Mouse (Mus musculus) gastrocnemius, postnatal 36 days (tissue): ENCODE results near the gene Creld2. TPM values are rescaled to one million over a fixed set of nuclear protein-coding genes. Genes with fewer than 3 reads are reported as not detected.
A peak's percentile ranks its signal among the peaks of the same experiment; 100 is the strongest.

Source experiments
- DNase-seq, 2 experiments: peaks; one replicate each; pipeline ENCODE4 v3.0.0; 2022
- intact Hi-C: fragments of 180-260 bp; cut with DNase I; formaldehyde crosslinking; loops from one replicate; pipeline ENCODE4 v1.15.1; 2025
- total RNA-seq, 2 experiments: library from RNA; stranded (reverse); gene quantifications; 2 replicates each; pipeline ENCODE4 v1.2.3; 2021

Gene Creld2
- total RNA-seq, 2 experiments from 2014 or later = 6.6 to 8.9 TPM

DNA sequence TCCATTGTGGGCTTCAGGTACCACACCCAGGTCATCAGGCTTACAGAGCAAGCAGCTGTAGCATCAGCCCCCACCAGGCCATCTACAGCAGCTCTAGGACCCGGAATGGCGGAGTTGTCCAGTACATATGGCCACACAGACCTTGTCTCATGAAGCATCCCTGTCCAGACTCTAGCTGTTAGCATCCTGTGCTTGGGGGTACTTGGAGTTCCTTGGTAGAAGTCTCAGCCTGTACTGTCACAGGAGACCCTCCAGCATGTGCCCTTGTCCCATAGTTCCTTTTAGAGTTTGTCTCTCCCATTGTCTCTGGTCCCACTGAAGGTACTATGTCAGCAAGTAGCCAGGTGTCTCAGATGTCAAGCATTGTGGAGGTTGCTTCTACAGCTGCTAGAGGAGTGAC, 30.2 kb downstream of the Creld2 start:
- intact Hi-C loops = no loop called here
- DNase-seq = no peak

DNA sequence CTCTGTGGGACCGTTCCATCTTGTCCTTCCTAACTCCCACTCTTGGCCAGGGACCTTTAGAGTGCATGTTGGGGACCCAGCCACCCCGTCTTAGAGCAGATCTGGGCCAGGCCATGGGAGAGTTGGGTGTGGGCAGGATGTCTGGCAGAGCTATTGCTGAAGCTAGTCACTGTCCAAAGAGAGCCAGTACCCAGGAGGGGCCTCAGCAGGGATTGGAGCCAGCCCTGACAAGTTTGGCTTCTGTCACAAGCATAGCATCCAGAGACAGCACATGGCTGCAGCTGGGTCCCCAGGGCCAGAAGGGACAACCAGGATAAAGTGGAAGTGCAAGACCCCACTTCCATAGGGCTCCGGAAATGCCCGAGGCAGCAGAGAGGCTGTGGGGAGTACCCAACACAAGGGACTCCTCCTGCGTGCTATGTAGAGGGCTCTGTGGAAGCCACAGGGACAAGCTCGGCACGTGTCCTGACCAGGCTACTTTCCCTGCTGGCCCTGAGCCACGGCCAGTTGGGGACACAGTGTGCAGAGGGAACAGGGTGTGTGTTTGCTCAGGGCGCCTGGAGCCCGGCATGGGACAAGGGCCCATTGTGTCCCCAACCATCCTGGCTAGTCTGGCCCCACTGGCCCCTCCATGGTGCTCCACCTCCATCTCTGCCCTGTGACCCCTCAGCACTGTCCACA, 30.8 kb downstream of the Creld2 start:
- DNase-seq = peak; percentile 79 to 92
- intact Hi-C loops = no loop called here

DNA sequence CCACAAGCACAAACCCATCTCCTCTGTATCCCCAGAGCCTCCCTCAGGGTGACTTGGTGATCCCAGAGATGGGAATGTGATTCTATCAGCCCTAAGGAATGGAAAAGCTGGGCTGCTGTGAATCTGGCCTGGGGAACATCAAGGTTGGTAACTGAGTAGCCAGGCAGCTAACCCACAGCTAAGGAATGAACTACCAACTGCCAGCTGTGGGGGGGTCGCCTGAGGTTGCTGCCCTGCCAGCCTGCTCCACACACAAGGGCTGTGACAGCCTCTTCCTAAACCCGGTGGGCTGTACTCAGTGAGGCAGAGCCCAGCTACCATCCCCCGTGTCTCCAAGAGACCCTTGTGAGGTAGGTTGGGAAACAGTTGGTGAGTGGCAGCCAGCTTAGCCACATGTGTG, 31.6 kb downstream of the Creld2 start:
- intact Hi-C loops = no loop called here
- no peak for DNase-seq

DNA sequence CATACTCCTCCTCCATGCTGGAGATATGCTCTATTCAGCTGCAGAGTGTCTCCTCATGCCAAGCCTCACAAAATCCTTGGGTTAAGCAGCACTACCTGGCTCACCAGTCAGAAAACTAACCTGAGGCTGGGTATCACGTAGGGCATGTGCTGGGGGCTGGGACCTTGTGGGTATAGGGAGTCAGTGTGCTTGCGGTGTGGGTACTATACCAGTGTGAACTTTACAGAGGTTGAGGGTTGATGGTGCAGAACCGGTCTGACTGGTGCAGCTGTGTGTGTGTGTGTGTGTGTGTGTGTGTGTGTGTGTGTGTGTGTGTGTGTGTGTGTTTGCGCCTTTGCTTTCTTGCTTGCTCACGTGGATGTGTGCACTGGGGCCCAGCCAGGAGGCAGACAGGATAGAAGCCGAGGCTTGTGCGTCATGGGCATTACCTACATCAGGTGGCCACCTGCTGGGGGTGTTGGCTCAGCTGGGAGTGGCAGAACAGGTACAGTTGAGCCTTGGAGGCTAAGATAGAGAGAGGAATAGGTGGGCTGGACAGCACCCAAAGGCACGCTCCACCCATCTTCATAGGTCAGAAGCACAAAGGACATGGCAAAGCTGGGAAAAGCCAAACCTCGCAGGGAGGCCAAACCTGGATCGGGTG, 32.2 kb downstream of the Creld2 start:
- DNase-seq = no peak
- intact Hi-C loops = no loop called here

DNA sequence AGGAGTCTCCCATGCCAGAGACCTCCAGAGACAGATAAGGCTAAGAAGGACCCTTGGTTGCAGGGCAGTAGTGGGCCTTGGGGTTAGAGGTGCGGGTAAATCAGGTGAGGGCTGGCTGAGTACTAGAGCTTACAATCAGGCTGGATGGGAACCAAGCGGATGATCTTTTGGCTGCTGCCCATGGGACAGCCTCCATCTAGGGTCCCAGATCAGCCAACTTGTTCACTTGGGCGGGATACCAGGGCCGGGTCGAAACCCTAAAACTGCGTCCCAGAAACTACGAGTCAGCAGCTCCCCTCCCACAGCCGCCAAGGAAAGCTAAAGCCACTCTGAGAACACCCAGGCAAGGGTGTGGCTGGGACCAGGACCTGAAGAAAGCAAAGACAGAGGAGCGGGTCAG, 33.7 kb downstream of the Creld2 start:
- DNase-seq = no peak
- intact Hi-C loops = no loop called here

DNA sequence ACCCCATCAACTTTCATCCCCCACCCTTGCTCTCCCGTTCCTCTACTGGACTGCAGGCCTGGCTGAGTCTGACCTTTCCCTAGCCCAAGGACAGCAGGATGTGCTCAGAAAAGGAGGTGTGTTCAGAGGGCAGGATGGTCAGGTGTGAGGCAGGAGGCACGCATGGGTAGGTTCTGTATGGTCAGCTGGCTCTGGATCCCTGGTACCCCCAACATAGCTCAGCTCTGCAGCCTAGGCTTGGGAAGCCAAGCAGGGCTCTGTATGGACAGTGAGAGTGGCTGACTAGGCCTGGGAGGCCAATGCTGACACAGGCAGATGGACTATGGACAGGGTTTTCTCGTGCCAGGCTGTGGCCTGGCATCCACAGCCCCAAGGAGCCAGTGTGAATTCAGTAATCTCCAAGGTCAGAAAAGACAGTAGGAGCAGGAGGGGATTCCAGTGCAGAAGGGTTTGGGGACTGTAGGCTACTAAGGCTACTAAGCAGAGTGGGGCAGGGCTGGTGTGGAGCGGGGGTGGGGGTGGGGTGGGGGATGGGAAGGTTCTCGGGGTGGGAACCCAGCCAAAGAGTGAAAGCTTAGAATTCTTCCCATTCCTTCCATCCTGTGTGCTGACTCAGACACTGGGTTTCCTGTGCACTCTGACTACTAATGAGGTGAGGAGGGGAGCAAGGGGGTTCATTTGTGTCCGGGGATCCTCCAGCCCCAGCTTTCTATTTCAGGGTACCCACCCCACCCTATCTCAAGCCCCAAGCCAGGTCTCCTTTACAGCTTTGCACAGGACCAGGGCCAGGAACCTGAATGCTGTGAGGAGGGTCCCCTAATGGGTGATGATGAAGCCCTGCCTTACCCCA, 34.9 kb downstream of the Creld2 start:
- no peak for DNase-seq
- intact Hi-C loops = no loop called here

DNA sequence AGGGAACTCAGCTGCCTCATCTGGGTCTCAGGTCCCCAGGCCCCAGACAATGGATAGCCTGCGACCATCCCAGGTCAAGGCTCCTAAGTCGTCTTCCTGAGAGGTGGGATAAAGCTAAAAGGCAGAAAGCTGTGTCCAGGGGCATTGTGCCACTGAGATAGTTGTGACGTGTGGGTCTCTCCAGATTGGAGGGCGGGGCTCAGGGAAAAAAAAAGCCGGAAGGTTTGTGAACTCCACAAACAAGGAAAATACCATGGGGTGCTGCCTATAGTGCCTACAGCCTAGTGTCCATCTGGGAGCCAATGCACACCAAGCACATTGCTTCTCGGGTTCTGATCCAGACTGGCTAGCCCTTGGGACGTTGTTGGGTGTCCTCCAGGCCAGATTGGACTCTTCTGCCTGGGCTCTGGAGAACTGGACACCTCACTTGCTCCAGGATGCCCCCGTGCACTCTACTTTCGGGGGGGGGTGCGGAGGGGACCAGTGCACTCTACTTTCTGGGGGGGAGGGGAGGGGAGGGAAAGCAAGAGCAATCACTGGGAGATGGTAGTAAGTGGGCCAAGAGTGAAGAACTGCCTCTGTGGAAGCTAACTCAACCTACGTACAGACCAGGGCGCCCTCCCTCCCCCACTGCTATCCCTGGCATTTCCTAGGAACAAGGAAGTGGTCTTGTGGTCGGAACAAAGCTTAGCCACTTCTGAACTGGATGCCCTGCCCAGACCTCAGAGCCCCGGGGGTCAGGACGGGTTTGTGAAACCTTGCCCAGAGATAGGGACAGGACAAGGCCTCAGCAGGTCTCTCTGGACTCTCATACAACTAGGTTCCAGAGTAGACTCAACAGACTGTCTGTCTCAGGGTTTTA, 35.8 kb downstream of the Creld2 start:
- DNase-seq = no peak
- intact Hi-C loops = no loop called here

DNA sequence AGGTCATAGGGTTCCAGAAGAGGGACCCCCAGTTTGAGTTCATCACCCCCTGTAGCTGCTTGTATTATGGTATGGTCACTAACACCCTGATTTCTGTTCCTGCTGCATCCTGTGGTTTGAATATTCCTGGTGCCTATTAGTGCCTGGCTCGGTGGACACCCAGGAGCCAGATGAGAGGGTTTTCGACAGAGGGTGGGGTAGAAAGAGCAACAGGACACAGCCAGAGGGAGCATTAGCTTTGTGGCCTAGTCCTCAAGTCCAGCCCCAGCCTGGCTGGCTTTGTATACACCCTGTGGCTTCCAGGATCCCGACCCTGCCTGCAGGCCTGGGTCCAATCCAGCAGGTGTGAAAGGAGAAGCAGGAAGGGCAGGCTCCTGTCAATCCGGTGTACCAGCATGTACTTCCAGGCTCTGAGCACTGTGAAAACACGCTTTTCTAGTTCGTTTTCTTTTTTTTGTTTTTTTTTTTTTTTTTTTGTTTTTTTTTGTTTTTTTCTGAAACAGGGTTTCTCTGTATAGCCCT, 36.5 kb downstream of the Creld2 start:
- intact Hi-C loops = no loop called here
- DNase-seq = no peak

DNA sequence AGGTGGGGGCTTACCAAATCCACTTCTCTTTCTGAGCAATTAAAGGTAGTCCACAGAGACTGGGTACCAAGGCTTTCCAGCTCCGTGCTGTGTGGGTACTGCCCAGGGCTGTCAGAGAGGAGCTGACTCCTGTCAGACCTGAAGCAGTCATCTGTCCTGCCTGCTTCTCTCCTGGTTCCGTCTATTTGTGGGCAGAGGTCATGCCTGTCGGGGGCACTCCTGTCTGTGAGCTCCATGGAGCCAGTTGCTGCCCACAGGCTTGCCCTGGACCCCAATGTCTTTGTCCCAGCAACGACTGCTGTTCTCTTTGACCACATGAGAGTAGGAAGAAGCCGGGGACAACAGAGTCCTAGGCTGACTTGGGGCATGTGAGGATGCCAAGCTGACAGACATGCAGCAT, 37.2 kb downstream of the Creld2 start:
- DNase-seq = no peak
- intact Hi-C loops = no loop called here

DNA sequence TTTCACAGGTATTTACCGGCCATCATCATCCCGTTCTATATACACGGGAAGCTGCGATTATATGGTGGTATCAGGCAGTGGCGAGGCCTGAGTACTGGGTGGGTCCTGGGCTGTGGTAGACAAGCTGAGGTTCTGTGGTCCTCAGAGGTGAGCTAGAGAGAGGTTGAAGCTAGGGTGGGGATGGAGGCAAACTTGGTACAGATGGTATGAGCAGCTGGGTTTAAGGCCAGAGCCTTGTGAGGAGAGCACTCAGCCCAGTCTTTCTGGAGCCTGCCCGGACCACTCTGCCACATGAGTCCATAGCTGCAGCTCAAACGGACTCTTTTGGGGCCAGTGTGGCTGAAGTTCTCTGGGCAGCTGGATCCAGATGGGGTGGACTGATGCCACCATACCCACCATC, 37.9 kb downstream of the Creld2 start:
- intact Hi-C loops = no loop called here
- no peak for DNase-seq

DNA sequence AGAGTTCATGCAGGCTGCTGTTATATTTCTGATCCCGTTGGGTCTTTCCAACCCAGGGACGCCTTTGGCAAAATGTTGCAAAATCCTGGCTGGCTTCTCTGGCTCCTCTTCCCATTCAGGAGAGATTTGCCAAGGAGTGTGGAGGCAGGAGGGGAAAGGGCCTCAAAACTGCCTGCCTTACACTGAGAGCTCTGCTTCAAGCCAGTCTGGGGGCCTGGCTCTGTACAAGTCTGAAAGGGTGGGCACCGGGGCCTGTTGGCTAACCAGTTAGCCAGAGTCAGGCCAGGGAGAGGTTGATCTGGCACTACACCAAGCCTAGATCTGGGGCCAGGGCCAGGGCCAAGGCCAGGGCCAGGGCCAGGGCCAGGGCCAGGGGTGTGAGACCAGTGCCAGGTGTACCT, 38.7 kb downstream of the Creld2 start:
- intact Hi-C loops = no loop called here
- peak; percentile 59 to 61 for DNase-seq

DNA sequence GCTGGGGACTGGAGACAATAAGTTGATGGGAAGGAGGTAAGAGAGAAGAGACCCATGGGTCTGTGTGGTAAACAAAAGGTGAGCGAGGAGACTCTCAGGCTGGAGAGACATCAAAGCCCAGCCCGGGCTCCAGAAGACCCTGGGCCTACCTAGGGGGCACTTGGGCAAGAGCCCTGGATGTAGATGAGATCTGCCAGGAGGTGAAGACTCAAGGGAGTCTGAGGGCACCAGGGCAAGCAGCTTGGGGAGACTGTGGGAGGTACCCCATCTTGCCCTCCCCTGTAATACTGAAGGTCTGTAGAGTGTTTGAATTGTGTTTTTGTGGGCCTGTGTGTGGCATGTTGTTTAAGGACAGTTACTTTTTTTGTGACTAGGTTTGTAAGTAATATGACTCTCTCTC, 39.3 kb downstream of the Creld2 start:
- no peak for DNase-seq
- intact Hi-C loops = no loop called here

DNA sequence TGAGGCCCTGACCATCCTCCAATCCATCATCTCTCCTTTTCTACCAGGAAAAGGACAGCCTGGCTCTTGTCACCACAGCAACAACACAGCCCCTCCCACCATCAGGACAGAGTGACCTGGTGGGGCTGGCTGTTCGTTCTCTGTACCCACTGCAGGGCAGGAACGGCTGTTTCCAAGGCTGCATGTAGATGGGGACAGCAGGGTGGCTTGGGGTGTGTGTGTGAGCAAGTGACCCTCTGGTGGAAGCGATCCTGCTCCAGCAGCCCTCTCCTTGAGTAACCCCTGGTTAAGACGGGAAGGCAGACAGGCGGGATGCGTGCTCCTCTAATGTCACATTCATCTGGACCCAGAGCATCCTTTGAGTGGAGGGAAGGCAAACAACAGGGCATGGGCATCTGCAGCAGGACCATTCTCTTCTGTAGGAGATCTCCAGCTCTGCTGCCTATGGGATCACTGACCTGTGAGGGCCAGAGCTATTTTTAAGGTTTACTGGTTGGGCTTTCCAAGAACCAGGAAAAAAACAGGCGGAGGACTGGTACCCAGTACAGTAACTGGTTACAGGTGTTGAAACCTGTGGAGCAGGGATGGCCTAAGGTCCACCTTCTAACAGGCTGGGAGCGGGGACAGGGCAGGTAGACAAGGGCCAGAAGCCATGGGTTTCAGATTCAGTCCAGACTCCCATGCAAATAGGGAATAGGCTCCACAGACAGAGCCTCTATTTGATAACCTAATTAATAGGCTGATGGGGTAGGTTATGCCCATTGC, 39.9 kb downstream of the Creld2 start:
- intact Hi-C loops = no loop called here
- DNase-seq = no peak

DNA sequence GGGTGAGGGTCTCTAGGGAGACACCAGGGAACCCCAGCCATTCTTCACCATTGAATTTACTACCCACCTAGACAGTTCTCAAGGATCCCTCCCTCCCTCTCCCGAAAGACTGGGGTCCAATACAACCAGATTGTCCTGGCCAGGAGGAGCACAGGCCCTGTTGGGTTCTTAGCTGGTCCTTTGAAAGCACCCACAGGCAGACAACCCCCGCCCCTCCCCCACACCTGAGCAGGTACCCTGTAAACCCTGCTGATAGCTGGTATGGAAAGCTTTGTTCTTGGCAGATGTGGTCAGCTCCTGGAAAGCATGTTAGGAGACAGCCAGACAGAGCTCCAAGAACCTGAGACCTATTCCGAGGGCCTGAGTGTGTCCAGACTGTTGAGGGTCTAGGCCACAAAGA, 41.3 kb downstream of the Creld2 start:
- intact Hi-C loops = no loop called here
- no peak for DNase-seq

DNA sequence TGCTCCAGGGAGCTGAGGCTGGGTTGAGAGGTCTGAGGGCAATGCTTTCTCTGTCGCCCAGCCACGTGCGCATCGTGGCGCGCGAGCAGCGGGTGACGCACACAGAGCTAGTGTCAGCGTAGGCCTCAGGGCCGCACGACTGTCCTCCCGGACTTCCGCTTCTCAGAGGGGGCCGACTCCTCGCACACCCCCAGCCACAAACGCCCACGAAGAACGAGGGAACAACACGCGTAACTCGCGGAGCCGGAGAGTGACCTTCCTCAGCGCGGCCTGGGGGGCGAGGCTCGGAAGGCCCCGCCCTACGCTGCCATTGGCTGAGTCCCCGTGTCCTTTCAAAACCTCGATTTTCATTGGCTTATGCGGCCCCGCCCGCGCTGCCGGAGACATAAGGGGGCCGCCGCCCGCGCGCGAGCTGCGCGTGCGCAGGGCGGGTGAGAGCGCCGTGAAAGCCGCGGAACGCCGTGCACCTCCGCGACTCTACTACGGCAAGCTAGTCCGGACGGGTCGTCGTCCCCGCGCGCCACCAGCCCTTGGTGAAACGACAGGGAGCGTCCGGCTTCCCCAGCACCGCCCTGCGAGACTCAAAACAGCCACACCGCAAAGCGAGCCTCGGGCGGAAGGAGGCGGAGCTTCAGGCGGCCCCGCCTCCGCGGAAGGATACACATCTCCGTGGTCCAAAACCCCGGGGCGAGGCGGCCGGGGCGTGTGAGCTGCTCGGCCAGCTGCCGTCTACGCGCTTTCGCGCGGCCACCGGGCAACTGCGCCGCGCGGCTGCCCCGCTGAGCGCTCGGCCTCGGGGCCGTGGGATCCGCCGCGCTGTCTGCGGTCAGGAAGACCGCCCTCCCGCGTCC, 42.6 kb downstream of the Creld2 start, which contains the start of gene Pim3:
Gene Pim3 (plus strand): TSS at position 415 of the 851 bp plus-strand sequence.
- intact Hi-C loops = loop anchor here (2.0 kb wide), 1 partner anchor 25 kb away; no protein-coding TSS in a partner anchor

DNA sequence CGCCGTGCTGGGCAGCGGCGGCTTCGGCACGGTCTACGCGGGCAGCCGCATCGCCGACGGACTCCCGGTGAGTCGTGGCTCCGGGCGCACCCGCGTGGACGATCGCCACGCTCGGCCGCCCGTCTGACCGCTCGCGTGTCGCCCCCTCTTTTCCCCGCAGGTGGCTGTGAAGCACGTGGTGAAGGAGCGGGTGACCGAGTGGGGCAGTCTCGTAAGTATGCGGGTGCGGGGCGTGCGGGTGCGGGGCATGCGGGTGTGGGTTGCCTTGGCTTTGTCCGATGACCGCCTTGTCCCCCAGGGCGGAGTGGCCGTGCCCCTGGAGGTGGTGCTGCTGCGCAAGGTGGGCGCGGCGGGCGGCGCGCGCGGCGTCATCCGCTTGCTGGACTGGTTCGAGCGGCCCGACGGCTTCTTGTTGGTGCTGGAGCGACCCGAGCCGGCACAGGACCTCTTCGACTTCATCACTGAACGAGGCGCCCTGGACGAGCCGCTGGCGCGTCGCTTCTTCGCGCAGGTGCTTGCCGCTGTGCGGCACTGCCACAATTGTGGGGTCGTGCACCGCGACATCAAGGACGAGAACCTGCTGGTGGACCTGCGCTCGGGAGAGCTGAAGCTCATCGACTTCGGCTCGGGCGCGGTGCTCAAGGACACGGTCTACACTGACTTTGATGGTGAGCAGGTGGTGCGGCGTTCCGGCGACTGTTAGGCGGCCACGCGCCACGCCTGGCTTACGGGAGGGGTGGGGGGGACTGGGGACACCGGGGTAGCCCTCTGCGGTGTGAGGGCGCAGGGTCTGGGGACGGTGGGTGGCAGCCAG, 43.6 kb downstream of the Creld2 start:
- DNase-seq = peak in 1 of 2 experiments; percentile 58
- intact Hi-C loops = loop anchor here (2.0 kb wide), 1 partner anchor 26 kb away; no protein-coding TSS in a partner anchor

More for the DNA sequence above, 42.6 kb downstream of the Creld2 start, which contains the start of gene Pim3:
- DNase-seq = peak; percentile 94 to 97

DNA sequence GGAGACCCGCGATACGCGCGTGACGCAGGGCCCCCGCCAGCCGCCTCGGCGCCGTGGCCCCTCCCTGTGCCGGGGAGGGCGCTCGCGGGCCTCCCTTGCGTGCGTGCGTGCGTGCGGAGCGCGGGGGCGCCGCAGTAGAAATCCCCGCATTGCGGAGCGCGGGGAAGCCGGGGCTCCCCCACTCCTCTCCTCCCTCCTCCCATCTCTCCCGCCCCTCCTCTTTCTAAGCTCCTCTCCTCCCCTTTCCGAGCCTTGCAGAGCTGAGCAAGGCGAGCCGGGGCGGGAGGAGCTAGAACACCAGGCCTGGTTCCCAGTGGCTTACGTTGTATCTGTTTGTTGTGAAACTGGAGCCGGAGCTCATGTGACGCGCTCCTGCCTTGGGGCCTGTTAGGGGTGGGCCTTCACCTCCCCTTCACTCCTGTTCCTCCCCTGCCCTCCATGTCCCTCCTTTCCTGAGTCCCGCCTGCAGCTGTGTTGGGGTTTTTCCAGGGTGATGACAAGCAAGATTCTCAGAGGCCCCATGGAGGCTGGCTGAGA, 44.3 kb downstream of the Creld2 start:
- DNase-seq = peak; percentile 84 to 89
- intact Hi-C loops = loop anchor here (2.0 kb wide), 1 partner anchor 27 kb away; no protein-coding TSS in a partner anchor
